Mouse (Mus musculus) liver, adult 2 months (tissue): ENCODE measurements around the gene Ovol2.

Source experiments
- CTCF ChIP-seq: fragments of 200-500 bp; IDR thresholded peaks from 2 replicates; pipeline ENCODE4 v1.5.1; 2011; ENCODE audit warnings: low read depth, low read length, control low read depth
- POLR2A ChIP-seq: fragments of 200-500 bp; IDR thresholded peaks from 2 replicates; pipeline ENCODE4 v1.6.1; 2011; ENCODE audit warnings: low read length, control low read depth; ENCODE audit not compliant: insufficient read depth; ENCODE audit errors: extremely low read depth

- TF ChIP-seq CTCF (no peak), POLR2A (no peak)
These were observed 52.2 kb downstream of the Ovol2 start for GRCm38 (mm10) chr2:144279742-144280141.
